Mouse (Mus musculus) fibroblast of lung, adult 2 months (primary cell): ENCODE data around the gene Npl.

Source experiments
- DNase-seq: peaks from one replicate; pipeline ENCODE4 v3.0.0-alpha.2; 2011; ENCODE audit warnings: low read depth

Npl gene

GRCm38 (mm10) chr1:153549536-153550199 is at the start of gene Npl:
Gene Npl (minus strand): TSS chr1:153550045.
- no peak for DNase-seq

GRCm38 (mm10) chr1:153599302-153600045 is 49.6 kb upstream of the Npl start:
- no peak for DNase-seq

GRCm38 (mm10) chr1:153598773-153599172 is 48.9 kb upstream of the Npl start:
- no peak for DNase-seq

GRCm38 (mm10) chr1:153593678-153594077 is 43.8 kb upstream of the Npl start:
- DNase-seq, result no peak

GRCm38 (mm10) chr1:153590176-153590734 is 40.4 kb upstream of the Npl start:
- DNase-seq, result no peak

GRCm38 (mm10) chr1:153587956-153588355 is 38.1 kb upstream of the Npl start:
- DNase-seq, result peak; percentile 41

GRCm38 (mm10) chr1:153586826-153587225 is 37.0 kb upstream of the Npl start:
- no peak for DNase-seq

GRCm38 (mm10) chr1:153585752-153586151 is 35.9 kb upstream of the Npl start:
- DNase-seq, result peak; percentile 21

- DNase-seq, result no peak
Observed at GRCm38 (mm10) chr1:153583189-153583588, 33.3 kb upstream of the Npl start.

GRCm38 (mm10) chr1:153574730-153575129 is 24.9 kb upstream of the Npl start:
- no peak for DNase-seq

- peak; percentile 73 for DNase-seq
Observed at GRCm38 (mm10) chr1:153572271-153573043, 22.6 kb upstream of the Npl start.

GRCm38 (mm10) chr1:153565701-153566100 is 15.9 kb upstream of the Npl start:
- no peak for DNase-seq

GRCm38 (mm10) chr1:153564701-153565100 is 14.9 kb upstream of the Npl start:
- DNase-seq, result no peak

GRCm38 (mm10) chr1:153563675-153564074 is 13.8 kb upstream of the Npl start:
- DNase-seq, result no peak

GRCm38 (mm10) chr1:153560805-153561204 is 11.0 kb upstream of the Npl start:
- no peak for DNase-seq

- DNase-seq, result no peak
Observed at GRCm38 (mm10) chr1:153559701-153560100, 9.9 kb upstream of the Npl start.

- DNase-seq, result no peak
Observed at GRCm38 (mm10) chr1:153559126-153559647, 9.3 kb upstream of the Npl start.

- no peak for DNase-seq
Observed at GRCm38 (mm10) chr1:153556896-153557295, 7.1 kb upstream of the Npl start.

- DNase-seq, result no peak
Observed at GRCm38 (mm10) chr1:153556202-153556601, 6.4 kb upstream of the Npl start.

- no peak for DNase-seq
Observed at GRCm38 (mm10) chr1:153550814-153551213, 969 bp upstream of the Npl start.

- no peak for DNase-seq
Observed at GRCm38 (mm10) chr1:153547555-153547954, 2.3 kb downstream of the Npl start.

- DNase-seq, result no peak
Observed at GRCm38 (mm10) chr1:153545196-153545595, 4.6 kb downstream of the Npl start.
